Mouse (Mus musculus): Measurements from ENCODE around the gene Lipc.

DNA sequence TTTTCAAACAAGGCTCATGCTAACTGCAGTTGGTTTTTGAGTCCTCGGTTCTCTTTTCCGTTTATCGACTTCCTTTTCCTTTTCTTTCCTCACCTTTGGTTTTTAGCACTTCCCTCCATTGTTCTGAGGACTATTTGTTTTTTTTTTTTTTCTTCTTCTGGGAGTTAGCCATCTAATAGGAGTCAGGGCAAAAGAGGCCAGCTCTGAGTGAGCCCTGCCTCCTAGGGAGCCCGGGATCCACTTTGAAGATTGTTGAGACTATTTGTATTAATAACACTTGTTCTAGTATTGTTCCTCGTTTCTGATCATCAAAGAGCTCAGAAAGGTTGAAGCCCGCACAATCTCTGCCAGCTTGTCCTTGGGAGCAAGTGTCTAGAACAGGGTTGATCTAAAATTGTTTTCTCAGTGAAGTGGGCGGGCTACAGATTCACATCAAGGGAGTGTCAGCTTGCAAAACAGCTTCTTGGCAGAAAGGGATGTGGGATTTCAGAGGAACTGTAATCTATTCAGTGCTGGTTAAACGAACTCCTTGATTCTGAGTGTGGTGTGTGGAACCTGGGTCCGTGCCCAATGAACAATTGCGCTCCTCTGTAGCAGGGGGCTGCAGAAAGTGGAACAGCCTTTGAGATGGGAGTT is 103.8 kb downstream of the Lipc start:
- TF ChIP-seq CTCF (IDR thresholded peaks at IDR 0.05; ENCODE audit: low read depth, low read length) (no peak), GATA1 (IDR thresholded peaks at IDR 0.05; ENCODE audit: borderline replicate concordance, low read length) (no peak), TAL1 (conservative IDR thresholded peaks at IDR 0.05; ENCODE audit: low read depth, low read length) (no peak)
